ENCODE assay signal across 9 mouse cellular contexts in the genomic region with DNA sequence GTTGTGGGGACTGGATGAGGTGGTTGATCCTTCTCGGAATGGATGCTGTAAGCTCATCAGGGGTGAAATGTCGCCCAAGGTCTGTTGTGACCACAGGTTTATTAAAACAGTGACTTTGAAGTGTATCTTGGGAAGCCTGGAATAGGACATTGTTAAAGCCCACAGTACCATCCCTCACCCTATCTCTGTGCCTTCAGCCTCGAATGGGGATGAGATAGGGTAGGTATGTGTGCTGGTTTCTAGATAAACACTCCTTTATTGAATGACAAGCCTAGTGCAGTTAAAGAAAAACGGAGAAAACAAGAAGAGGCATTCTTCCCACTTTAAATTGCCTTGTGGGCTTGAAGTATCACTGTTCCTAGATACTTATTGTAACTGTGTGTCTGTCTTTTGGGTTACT. TPM values are rescaled to one million over a fixed set of nuclear protein-coding genes. Genes with fewer than 3 reads are reported as not detected.
DNase-seq lines count a peak whose midpoint lies in the region; ATAC-seq and TF ChIP-seq lines count a peak whose summit lies in the region.
"Had no signal": no experiment of that assay in that cellular context is flagged by ENCODE, and none has a peak within 500 bp of the region (broad histone marks: within the 10 kb centered on the region; RNA-seq: fewer than 3 reads in every experiment).

No protein-coding gene starts in this region.

- H3K4me2 ChIP-seq in heart, embryonic 16.5 days (ENCODE audit: low read depth, low read length), result 0 out of 2 replicates have a peak overlapping the region, but pooled peaks have one; percentile 100
- peak overlapping the region; percentile 100; the same call in 1 of the 2 replicates for H3K4me2 ChIP-seq in embryonic facial prominence, embryonic 14.5 days (ENCODE audit: low read depth, low read length)
- H3K4me2 ChIP-seq in intestine, postnatal 0 days (replicated peaks; ENCODE audit: low read depth), result peak overlapping the region; percentile 99
- peak overlapping the region; percentile 95 for H3K4me2 ChIP-seq in midbrain, embryonic 16.5 days (ENCODE audit: low read length)

- TF ChIP-seq POLR2A in cerebellum, adult 2 months (IDR thresholded peaks at IDR 0.05; ENCODE audit: borderline replicate concordance, insufficient read depth, low read length), result no peak

- no peak overlapping the region for H3K27ac ChIP-seq in heart, embryonic 16.5 days (ENCODE audit: low read length)
- H3K27ac ChIP-seq in embryonic facial prominence, embryonic 14.5 days (replicated peaks; ENCODE audit: low read depth, low read length), result no peak overlapping the region
- no peak overlapping the region for H3K27ac ChIP-seq in intestine, postnatal 0 days (ENCODE audit: low read depth, low read length)
- peak overlapping the region; percentile 89; the same call in 1 of the 2 replicates for H3K27ac ChIP-seq in midbrain, embryonic 16.5 days (ENCODE audit: low read length)
- H3K27ac ChIP-seq in cerebellum, adult 2 months (ENCODE audit: insufficient read depth, low read length), result no peak overlapping the region

- no peak for DNase-seq in heart, adult 8-10 months (ENCODE audit: low spot score)
- no peak for DNase-seq in embryonic facial prominence, embryonic 14.5 days (ENCODE audit: low spot score)
- no peak for DNase-seq in cerebellum, adult 2 months
- no peak for DNase-seq in left cerebral cortex, adult 9 months (ENCODE audit: low spot score in 2 of 2)
- no peak for DNase-seq in right cerebral cortex, postnatal 10 days (ENCODE audit: low spot score in 2 of 2)
- DNase-seq: thymus, postnatal 36 days had no signal

- H3K4me1 ChIP-seq in heart, embryonic 16.5 days (ENCODE audit: control insufficient read depth, insufficient read depth, low read length), result peaks cover 7% of the 10 kb centered on the region; the same call in 1 of the 2 replicates
- H3K4me1 ChIP-seq in embryonic facial prominence, embryonic 14.5 days (ENCODE audit: control insufficient read depth, insufficient read depth, low read length), result peaks cover 12% of the 10 kb centered on the region
- no peaks in the 10 kb centered on the region; the same call in 1 of the 2 replicates for H3K4me1 ChIP-seq in intestine, postnatal 0 days (replicated peaks; ENCODE audit: control insufficient read depth, insufficient read depth, low read length)
- peaks cover 22% of the 10 kb centered on the region for H3K4me1 ChIP-seq in midbrain, embryonic 16.5 days (ENCODE audit: control insufficient read depth, insufficient read depth, low read length)
- no peaks in the 10 kb centered on the region for H3K4me1 ChIP-seq in cerebellum, adult 2 months (ENCODE audit: control insufficient read depth, insufficient read depth, low read length)

- peaks cover 17% of the 10 kb centered on the region for H3K27me3 ChIP-seq in heart, embryonic 16.5 days (ENCODE audit: control insufficient read depth, insufficient read depth, low read length)
- H3K27me3 ChIP-seq in embryonic facial prominence, embryonic 14.5 days (replicated peaks; ENCODE audit: control insufficient read depth, insufficient read depth, low read length), result peaks cover 12% of the 10 kb centered on the region
- H3K27me3 ChIP-seq in intestine, postnatal 0 days (replicated peaks; ENCODE audit: control insufficient read depth, insufficient read depth, low read length), result no peaks in the 10 kb centered on the region
- H3K27me3 ChIP-seq in midbrain, embryonic 16.5 days (ENCODE audit: control insufficient read depth, insufficient read depth, low read depth, low read length), result no peaks in the 10 kb centered on the region
- H3K27me3 ChIP-seq in cerebellum, adult 2 months (ENCODE audit: control insufficient read depth, insufficient read depth, low read length), result no peaks in the 10 kb centered on the region

- no peak for TF ChIP-seq CTCF in intestine, postnatal 0 days (IDR thresholded peaks at IDR 0.05; ENCODE audit: low read depth)
- TF ChIP-seq CTCF in cerebellum, adult 2 months (IDR thresholded peaks at IDR 0.05; ENCODE audit: borderline replicate concordance, insufficient read depth, low read depth, low read length), result no peak

- 0 out of 2 replicates have a peak overlapping the region, but pooled peaks have one; percentile 89 for H3K9ac ChIP-seq in heart, embryonic 16.5 days (ENCODE audit: low read length)
- no peak overlapping the region for H3K9ac ChIP-seq in embryonic facial prominence, embryonic 14.5 days (ENCODE audit: low read depth, low read length)
- no peak overlapping the region for H3K9ac ChIP-seq in intestine, postnatal 0 days (ENCODE audit: low read depth, low read length)
- H3K9ac ChIP-seq in midbrain, embryonic 16.5 days (ENCODE audit: low read depth, low read length), result peak overlapping the region; percentile 96; the same call in 1 of the 2 replicates

- H3K4me3 ChIP-seq in heart, embryonic 16.5 days (ENCODE audit: low read length), result no peak overlapping the region
- H3K4me3 ChIP-seq in embryonic facial prominence, embryonic 14.5 days (ENCODE audit: low read depth, low read length), result no peak overlapping the region
- no peak overlapping the region for H3K4me3 ChIP-seq in intestine, postnatal 0 days (ENCODE audit: low read depth, low read length)
- H3K4me3 ChIP-seq in midbrain, embryonic 16.5 days (ENCODE audit: low read depth, low read length), result peak overlapping the region; percentile 91
- H3K4me3 ChIP-seq in cerebellum, adult 2 months (replicated peaks; ENCODE audit: insufficient read depth, low read depth, low read length), result no peak overlapping the region

- WGBS in heart, embryonic 16.5 days, result 34% methylated on average over 4 of the region's 4 CpGs
- 37% methylated on average over 4 of the region's 4 CpGs for WGBS in embryonic facial prominence, embryonic 14.5 days
- WGBS in intestine, postnatal 0 days, result 47% methylated on average over 4 of the region's 4 CpGs
- 49% methylated on average over 4 of the region's 4 CpGs for WGBS in midbrain, embryonic 16.5 days
- 70% methylated on average over 4 of the region's 4 CpGs for WGBS in cerebellum, adult 2 months

- no peaks in the 10 kb centered on the region for H3K36me3 ChIP-seq in heart, embryonic 16.5 days (ENCODE audit: control insufficient read depth, insufficient read depth)
- H3K36me3 ChIP-seq in embryonic facial prominence, embryonic 14.5 days (ENCODE audit: control insufficient read depth, insufficient read depth, low read length), result no peaks in the 10 kb centered on the region
- no peaks in the 10 kb centered on the region for H3K36me3 ChIP-seq in intestine, postnatal 0 days (ENCODE audit: control insufficient read depth, insufficient read depth)
- H3K36me3 ChIP-seq in midbrain, embryonic 16.5 days (ENCODE audit: control insufficient read depth, insufficient read depth, low read length), result no peaks in the 10 kb centered on the region

- no peaks in the 10 kb centered on the region for H3K9me3 ChIP-seq in heart, embryonic 16.5 days (replicated peaks; ENCODE audit: control insufficient read depth, low read length)
- no peaks in the 10 kb centered on the region for H3K9me3 ChIP-seq in embryonic facial prominence, embryonic 14.5 days (ENCODE audit: control insufficient read depth, low read length)
- no peaks in the 10 kb centered on the region for H3K9me3 ChIP-seq in intestine, postnatal 0 days (ENCODE audit: control insufficient read depth)
- no peaks in the 10 kb centered on the region for H3K9me3 ChIP-seq in midbrain, embryonic 16.5 days (replicated peaks; ENCODE audit: control insufficient read depth, low read length, poor library complexity, severe bottlenecking)

- ATAC-seq in heart, embryonic 16.5 days (replicated peaks; ENCODE audit: extremely low read depth, insufficient read depth, low FRiP score), result no peak
- no peak for ATAC-seq in embryonic facial prominence, embryonic 14.5 days (ENCODE audit: low read depth)
- no peak for ATAC-seq in intestine, postnatal 0 days
- no peak for ATAC-seq in midbrain, embryonic 16.5 days

RNA-seq across cellular contexts. Expression of a gene that starts 0.6 kb away (rescaled TPM):
- 17.4 and 22.2 TPM in 2 replicates for polyA plus RNA-seq in heart, embryonic 16.5 days (2015; fragmentation: Nextera tagmentation; extraction: Ambion mirVana)
- total RNA-seq in heart, adult 8-10 months (2022), result 1 to 10 TPM; 6.3 to 9.3 (median 7.5) TPM
- polyA plus RNA-seq in embryonic facial prominence, embryonic 14.5 days (2014; fragmentation: Nextera tagmentation; extraction: Ambion mirVana), result 50.9 and 56.0 TPM in 2 replicates
- polyA plus RNA-seq in intestine, postnatal 0 days (2015; fragmentation: Nextera tagmentation; extraction: Ambion mirVana), result 24.9 and 25.9 TPM in 2 replicates
- polyA plus RNA-seq in midbrain, embryonic 16.5 days (2015; fragmentation: Nextera tagmentation; extraction: Ambion mirVana), result 151 and 166 TPM in 2 replicates
- polyA plus RNA-seq in cerebellum, adult 2 months (2012; rRNA removed), result 69.3 and 70.3 TPM in 2 replicates

Comparison
In these comparisons a context has a peak if more than half of its experiments do, and no peak if none do; other contexts are left out.
1. H3K9ac ChIP-seq: peak in heart, embryonic 16.5 days (single experiment) and midbrain, embryonic 16.5 days (single experiment); none in embryonic facial prominence, embryonic 14.5 days (single experiment) and intestine, postnatal 0 days (single experiment).
2. Peak in every context shown above with its lines, with median percentiles within 50 percentile points of each other: H3K4me2 ChIP-seq.